Mouse (Mus musculus) stomach, embryonic 14.5 days (tissue): ENCODE data around the gene Ago3. TPM values are rescaled to one million over a fixed set of nuclear protein-coding genes. Genes with fewer than 3 reads are reported as not detected.

Experiments
- ATAC-seq: fragments of 200-750 bp; cut with Nextera tagmentation; 2 replicates; pipeline ENCODE4 v1.8.0; 2017; ENCODE audit warnings: low read depth, moderate TSS enrichment; ENCODE audit not compliant: insufficient number of reproducible peaks, insufficient read depth, low FRiP score
- H3K27ac ChIP-seq: fragments of 300-500 bp; sonication (generic); 2 replicates; pipeline ENCODE4 v1.5.1; 2014; ENCODE audit warnings: mild to moderate bottlenecking, low read length, moderate library complexity, mixed read lengths
- H3K27me3 ChIP-seq: fragments of 300-500 bp; sonication (generic); 2 replicates; pipeline ENCODE4 v1.6.1; 2014; ENCODE audit warnings: low read length, control low read depth, mixed read lengths; ENCODE audit not compliant: control insufficient read depth, insufficient read depth
- H3K36me3 ChIP-seq: fragments of 300-500 bp; sonication (generic); 2 replicates; pipeline ENCODE4 v1.6.1; 2014; ENCODE audit warnings: mild to moderate bottlenecking, control low read depth, low read length, moderate library complexity, mixed read lengths; ENCODE audit not compliant: control insufficient read depth, insufficient read depth
- H3K4me1 ChIP-seq: fragments of 300-500 bp; sonication (generic); 2 replicates; pipeline ENCODE4 v1.6.1; 2014; ENCODE audit warnings: low read length, control low read depth, mixed read lengths; ENCODE audit not compliant: control insufficient read depth, insufficient read depth
- H3K4me2 ChIP-seq: fragments of 300-500 bp; sonication (generic); replicated peaks from 2 replicates; pipeline ENCODE4 v1.6.1; 2014; ENCODE audit warnings: low read depth, low read length, control low read depth
- H3K4me3 ChIP-seq: fragments of 300-500 bp; sonication (generic); 2 replicates; pipeline ENCODE4 v1.5.1; 2014; ENCODE audit warnings: low read depth, low read length, control low read depth
- H3K9ac ChIP-seq: fragments of 300-500 bp; sonication (generic); replicated peaks from 2 replicates; pipeline ENCODE4 v1.6.1; 2014; ENCODE audit warnings: low read depth, mild to moderate bottlenecking, control low read depth, low read length, moderate library complexity, mixed read lengths
- H3K9me3 ChIP-seq: fragments of 300-500 bp; sonication (generic); 2 replicates; pipeline ENCODE4 v1.6.1; 2016; ENCODE audit warnings: low read depth, low read length, control low read depth; ENCODE audit not compliant: control insufficient read depth
- WGBS: fragments of 180-500 bp; shearing (Covaris S2); extraction: QIAGEN DNeasy Blood & Tissue Kit; methylation state at CpG from one replicate; pipeline ENCODE4 v1.1.7; 2014; 5-methylcytosine and 5-hydroxymethylcytosine counted together
- polyA plus RNA-seq: library from polyadenylated mRNA; unstranded; fragments of >200 nt; fragmentation: Nextera tagmentation; extraction: Ambion mirVana; gene quantifications from 2 replicates; pipeline ENCODE4 v1.2.1, GENCODE M21; 2014

The Ago3 gene
- polyA plus RNA-seq, 1 experiment from 2014 or later: 18.7 TPM

- no peaks in the 10 kb centered on the region; the same call in 1 of the 2 replicates for H3K4me1 ChIP-seq
- no peaks in the 10 kb centered on the region for H3K27me3 ChIP-seq
- no peak overlapping the region for H3K4me2 ChIP-seq
- whole genome bisulfite sequencing: 89% methylated on average over 16 of the region's 16 CpGs
- ATAC-seq: no peak
- H3K36me3 ChIP-seq: peaks cover 8% of the 10 kb centered on the region
- H3K9me3 ChIP-seq: no peaks in the 10 kb centered on the region
- H3K27ac ChIP-seq: no peak overlapping the region
- H3K9ac ChIP-seq: no peak overlapping the region
- no peak overlapping the region for H3K4me3 ChIP-seq
Observed at GRCm38 (mm10) chr4:126311566-126312200, 117.7 kb downstream of the Ago3 start.

DNA sequence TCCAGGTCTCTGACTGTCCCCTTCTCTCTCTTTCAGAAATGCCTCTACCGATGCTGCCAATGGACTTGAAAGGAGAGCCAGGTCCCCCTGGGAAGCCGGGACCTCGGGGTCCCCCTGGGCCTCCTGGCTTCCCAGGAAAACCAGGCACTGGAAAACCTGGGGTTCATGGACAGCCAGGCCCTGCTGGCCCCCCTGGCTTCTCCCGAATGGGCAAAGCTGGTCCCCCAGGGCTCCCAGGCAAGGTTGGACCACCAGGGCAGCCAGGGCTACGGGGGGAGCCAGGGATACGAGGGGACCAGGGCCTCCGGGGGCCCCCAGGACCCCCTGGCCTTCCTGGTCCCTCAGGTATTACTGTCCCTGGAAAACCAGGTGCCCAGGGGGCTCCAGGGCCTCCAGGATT is 119.0 kb downstream of the Ago3 start:
- no peak for ATAC-seq
- Histone ChIP-seq H3K4me1 (no peaks in the 10 kb centered on the region; the same call in 1 of the 2 replicates), H3K36me3 (no peaks in the 10 kb centered on the region), H3K9ac (no peak overlapping the region), H3K9me3 (no peaks in the 10 kb centered on the region), H3K27me3 (no peaks in the 10 kb centered on the region), H3K4me3 (no peak overlapping the region), H3K27ac (no peak overlapping the region), H3K4me2 (no peak overlapping the region)
- 70% methylated on average over 7 of the region's 7 CpGs for WGBS

DNA sequence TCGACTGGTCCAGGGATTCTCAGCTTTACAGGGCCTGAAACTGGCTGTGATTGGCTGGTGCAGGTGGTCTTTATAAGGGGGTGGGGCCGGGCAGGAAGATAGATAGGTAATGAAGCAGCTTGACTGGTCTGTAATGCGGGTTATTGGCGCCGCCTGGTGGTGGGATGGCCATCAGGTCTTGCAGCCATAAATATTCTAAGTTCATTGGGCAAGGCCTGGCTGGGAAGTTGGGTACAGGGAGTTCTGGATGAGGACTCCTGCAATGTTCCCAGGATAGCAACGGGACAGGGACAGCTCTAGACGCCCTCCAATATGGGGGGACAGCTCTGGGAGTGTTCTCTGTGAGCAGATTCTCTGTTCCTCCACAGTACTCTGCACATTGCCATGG is 119.4 kb downstream of the Ago3 start:
- peak; percentile 64; the same call in 1 of the 2 replicates for ATAC-seq
- Histone ChIP-seq H3K4me3 (no peak overlapping the region), H3K4me1 (no peaks in the 10 kb centered on the region; the same call in 1 of the 2 replicates), H3K9me3 (no peaks in the 10 kb centered on the region), H3K27ac (no peak overlapping the region), H3K27me3 (no peaks in the 10 kb centered on the region), H3K36me3 (no peaks in the 10 kb centered on the region), H3K4me2 (peak overlapping the region; percentile 26), H3K9ac (no peak overlapping the region)
- WGBS: under 1% methylated on average over 7 of the region's 7 CpGs

DNA sequence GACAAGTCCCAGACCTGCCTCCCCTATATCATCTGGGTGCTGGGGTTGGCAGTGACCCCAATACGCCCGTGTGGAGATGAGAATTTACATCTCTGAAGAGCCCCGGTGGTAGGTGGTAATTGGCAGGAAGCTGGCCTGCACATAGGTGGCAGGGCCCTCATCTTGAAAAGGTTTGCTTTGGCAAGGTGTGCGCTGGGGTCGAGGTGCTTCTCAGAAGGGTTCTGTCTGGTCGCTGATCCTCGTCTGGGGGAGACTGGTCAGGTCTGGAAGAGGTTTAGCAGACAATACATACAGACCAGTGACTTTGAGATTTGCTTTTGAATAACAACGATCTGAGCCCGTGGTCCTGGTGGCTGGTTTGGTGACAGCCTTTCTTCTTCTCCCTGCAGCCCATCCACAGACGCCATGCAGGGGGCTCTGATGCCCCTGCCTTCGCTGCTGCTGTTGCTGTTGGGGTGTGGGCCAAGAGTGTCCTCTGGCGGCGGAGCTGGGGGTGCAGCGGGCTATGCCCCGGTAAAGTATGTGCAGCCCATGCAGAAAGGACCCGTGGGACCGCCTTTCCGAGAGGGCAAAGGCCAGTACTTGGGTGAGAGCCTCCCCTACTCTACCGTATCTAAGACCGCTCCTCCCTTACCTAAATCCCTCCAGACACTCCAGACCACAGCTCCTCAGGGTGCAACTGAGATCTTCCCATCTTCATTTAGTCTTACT is 120.0 kb downstream of the Ago3 start:
- 18% methylated on average over 20 of the region's 20 CpGs for WGBS
- no peaks in the 10 kb centered on the region for H3K36me3 ChIP-seq
- H3K4me1 ChIP-seq: no peaks in the 10 kb centered on the region; the same call in 1 of the 2 replicates
- H3K4me2 ChIP-seq: peak overlapping the region; percentile 26
- no peak overlapping the region for H3K9ac ChIP-seq
- no peak overlapping the region for H3K4me3 ChIP-seq
- no peak overlapping the region for H3K27ac ChIP-seq
- no peaks in the 10 kb centered on the region for H3K9me3 ChIP-seq
- H3K27me3 ChIP-seq: no peaks in the 10 kb centered on the region
- ATAC-seq: 0 out of 2 replicates have a peak, but pooled peaks have one; percentile 33

DNA sequence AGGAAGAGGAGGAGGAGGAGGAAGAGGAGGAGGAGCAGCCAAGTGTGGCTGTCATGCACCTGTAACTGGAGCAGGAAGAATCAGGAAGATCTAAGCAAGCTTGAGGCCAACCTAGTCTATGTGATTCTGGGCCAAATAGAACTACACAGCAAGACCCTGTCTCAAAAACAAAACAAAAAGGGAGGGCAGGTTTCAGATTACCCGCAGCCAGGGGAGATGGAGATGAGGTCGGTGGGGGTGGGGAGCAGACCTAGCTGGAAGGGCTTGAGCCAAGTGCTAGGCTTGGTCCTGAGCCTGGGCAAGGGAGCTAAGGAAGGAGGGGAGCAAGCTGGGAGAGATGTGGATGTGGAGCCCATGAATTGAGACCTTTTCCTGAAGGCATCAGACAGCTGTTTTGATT is 122.5 kb downstream of the Ago3 start:
- H3K9ac ChIP-seq: no peak overlapping the region
- no peak overlapping the region for H3K4me3 ChIP-seq
- 6% methylated on average over 2 of the region's 2 CpGs for WGBS
- no peaks in the 10 kb centered on the region; the same call in 1 of the 2 replicates for H3K4me1 ChIP-seq
- H3K27ac ChIP-seq: no peak overlapping the region
- no peaks in the 10 kb centered on the region for H3K36me3 ChIP-seq
- H3K27me3 ChIP-seq: no peaks in the 10 kb centered on the region
- no peak for ATAC-seq
- no peak overlapping the region for H3K4me2 ChIP-seq
- H3K9me3 ChIP-seq: no peaks in the 10 kb centered on the region

GRCm38 (mm10) chr4:126306058-126306457 is 123.3 kb downstream of the Ago3 start:
- WGBS: 91% methylated on average over 6 of the region's 6 CpGs
- H3K27me3 ChIP-seq: peaks cover 2% of the 10 kb centered on the region; the same call in 1 of the 2 replicates
- no peak overlapping the region for H3K27ac ChIP-seq
- no peak overlapping the region for H3K9ac ChIP-seq
- peaks cover 7% of the 10 kb centered on the region for H3K4me1 ChIP-seq
- H3K4me2 ChIP-seq: no peak overlapping the region
- ATAC-seq: no peak
- no peaks in the 10 kb centered on the region for H3K36me3 ChIP-seq
- H3K9me3 ChIP-seq: no peaks in the 10 kb centered on the region
- H3K4me3 ChIP-seq: no peak overlapping the region

- ATAC-seq: no peak
- WGBS: 94% methylated on average over 1 of the region's 1 CpGs
- H3K9ac ChIP-seq: no peak overlapping the region
- H3K4me1 ChIP-seq: peaks cover 13% of the 10 kb centered on the region
- H3K4me2 ChIP-seq: no peak overlapping the region
- no peak overlapping the region for H3K27ac ChIP-seq
- H3K36me3 ChIP-seq: no peaks in the 10 kb centered on the region
- H3K4me3 ChIP-seq: no peak overlapping the region
- no peaks in the 10 kb centered on the region for H3K9me3 ChIP-seq
- H3K27me3 ChIP-seq: peaks cover 7% of the 10 kb centered on the region; the same call in 1 of the 2 replicates
Observed at GRCm38 (mm10) chr4:126305428-126305827, 123.9 kb downstream of the Ago3 start.

GRCm38 (mm10) chr4:126303877-126304276 is 125.5 kb downstream of the Ago3 start:
- ATAC-seq: no peak
- Histone ChIP-seq H3K27ac (no peak overlapping the region), H3K36me3 (no peaks in the 10 kb centered on the region), H3K4me3 (no peak overlapping the region), H3K9ac (no peak overlapping the region), H3K4me1 (peaks cover 17% of the 10 kb centered on the region), H3K27me3 (peaks cover 12% of the 10 kb centered on the region; the same call in 1 of the 2 replicates), H3K4me2 (no peak overlapping the region), H3K9me3 (no peaks in the 10 kb centered on the region)
- 64% methylated on average over 4 of the region's 4 CpGs for WGBS
